Mouse (Mus musculus) MEL (cell line): ENCODE results near the gene Trmt112.

Experiments used
- CHD1 ChIP-seq: IDR thresholded peaks from 2 replicates; pipeline ENCODE4 v1.6.1; 2012; ENCODE audit warnings: low read depth, mild to moderate bottlenecking, inconsistent platforms, low read length, improper control_type of control experiment
- CTCF ChIP-seq, 3 experiments: IDR thresholded peaks in 2 of 3; conservative IDR thresholded peaks in 1 of 3; 2 replicates each; pipeline ENCODE4 v1.5.1; 2011 to 2012; ENCODE audit warnings: low read length in 3 of 3, low read depth in 2 of 3, mild to moderate bottlenecking in 2 of 3, improper control_type of control experiment in 1 of 3, inconsistent platforms in 1 of 3, mixed read lengths in 1 of 3, moderate library complexity in 1 of 3; ENCODE audit not compliant: control insufficient read depth in 1 of 3, insufficient read depth in 1 of 3, poor library complexity in 1 of 3, severe bottlenecking in 1 of 3
- ELF1 ChIP-seq: IDR thresholded peaks from 2 replicates; pipeline ENCODE4 v1.6.1; 2014; ENCODE audit warnings: low read depth, mild to moderate bottlenecking, inconsistent platforms, low read length, improper control_type of control experiment, moderate library complexity
- EP300 ChIP-seq, 2 experiments: IDR thresholded peaks; 2 replicates each; pipeline ENCODE4 v1.6.1; 2011; ENCODE audit warnings: improper control_type of control experiment in 2 of 2, low read length in 2 of 2, low read depth in 1 of 2, mild to moderate bottlenecking in 1 of 2
- ETS1 ChIP-seq: IDR thresholded peaks from 2 replicates; pipeline ENCODE4 v1.6.1; 2012; ENCODE audit warnings: low read depth, mild to moderate bottlenecking, inconsistent platforms, low read length, improper control_type of control experiment, moderate library complexity
- GABPA ChIP-seq: IDR thresholded peaks from 2 replicates; pipeline ENCODE4 v1.6.1; 2012; ENCODE audit warnings: low read depth, mild to moderate bottlenecking, inconsistent platforms, low read length, improper control_type of control experiment, moderate library complexity
- GATA1 ChIP-seq: IDR thresholded peaks from 2 replicates; pipeline ENCODE4 v1.6.1; 2011; ENCODE audit warnings: low read depth, low read length, improper control_type of control experiment
- MYB ChIP-seq: IDR thresholded peaks from 2 replicates; pipeline ENCODE4 v1.6.1; 2011; ENCODE audit warnings: mild to moderate bottlenecking, low read depth, low read length, improper control_type of control experiment
- MYC ChIP-seq: IDR thresholded peaks from 2 replicates; pipeline ENCODE4 v1.6.1; 2011; ENCODE audit warnings: low read depth, mild to moderate bottlenecking, low read length, improper control_type of control experiment, moderate library complexity
- NRF1 ChIP-seq: IDR thresholded peaks from 2 replicates; pipeline ENCODE4 v1.6.1; 2014; ENCODE audit warnings: low read depth, mild to moderate bottlenecking, inconsistent platforms, low read length, improper control_type of control experiment, moderate library complexity; ENCODE audit not compliant: poor library complexity, insufficient read depth, severe bottlenecking
- POLR2A ChIP-seq, 2 experiments: IDR thresholded peaks; 2 replicates each; pipeline ENCODE4 v1.6.1; 2011 to 2012; ENCODE audit warnings: low read length in 2 of 2, mild to moderate bottlenecking in 2 of 2, control low read depth in 1 of 2, improper control_type of control experiment in 1 of 2, low read depth in 1 of 2, moderate library complexity in 1 of 2; ENCODE audit not compliant: control insufficient read depth in 1 of 2, insufficient read depth in 1 of 2, poor library complexity in 1 of 2
- TBP ChIP-seq: IDR thresholded peaks from 2 replicates; pipeline ENCODE4 v1.8.0; 2011; ENCODE audit warnings: low read depth, low read length, improper control_type of control experiment
- ZC3H11A ChIP-seq: IDR thresholded peaks from 2 replicates; pipeline ENCODE4 v1.6.1; 2012; ENCODE audit warnings: low read depth, mild to moderate bottlenecking, inconsistent platforms, low read length, improper control_type of control experiment
- ZMIZ1 ChIP-seq: IDR thresholded peaks from 2 replicates; pipeline ENCODE4 v1.6.1; 2012; ENCODE audit warnings: low read depth, mild to moderate bottlenecking, inconsistent platforms, low read length, improper control_type of control experiment, moderate library complexity

GRCm38 (mm10) chr19:6921647-6922567 is 12.4 kb downstream of the Trmt112 start, which contains the start of gene Esrra:
- TF ChIP-seq CTCF (IDR thresholded peaks at IDR 0.05 in 2 of 3, conservative IDR thresholded peaks at IDR 0.05 in 1 of 3; ENCODE audit: control insufficient read depth in 1 of 3, insufficient read depth in 1 of 3, low read depth in 2 of 3, low read length in 3 of 3, poor library complexity in 1 of 3, severe bottlenecking in 1 of 3) (no peak), GATA1 (no peak), CHD1 (no peak), TBP (peak; percentile 86), NRF1 (peak; percentile 94), POLR2A (IDR thresholded peaks at IDR 0.05; ENCODE audit: control insufficient read depth in 1 of 2, insufficient read depth in 1 of 2, low read depth in 1 of 2, low read length in 2 of 2, poor library complexity in 1 of 2) (peak; percentile 52 to 60; a peak in 3 of 4 replicates), ZMIZ1 (0 out of 2 replicates have a peak, but pooled peaks have one; percentile 35), MYC (peak; percentile 80; the same call in 1 of the 2 replicates), ETS1 (peak; percentile 82), MYB (peak; percentile 38; the same call in 1 of the 2 replicates), ZC3H11A (no peak), GABPA (no peak), EP300 (IDR thresholded peaks at IDR 0.05; ENCODE audit: low read depth in 1 of 2, low read length in 2 of 2) (no peak), ELF1 (peak; percentile 77)
